Mouse (Mus musculus) C2C12 (cell line): ENCODE results near the gene Ggnbp2. TPM values are rescaled to one million over a fixed set of nuclear protein-coding genes. Genes with fewer than 3 reads are reported as not detected.

Experiments
- H3K27me3 ChIP-seq: one replicate; pipeline ENCODE4 v1.6.1; 2011; ENCODE audit not compliant: control insufficient read depth, insufficient read depth, insufficient read length
- H3K36me3 ChIP-seq: one replicate; pipeline ENCODE4 v1.6.1; 2011; ENCODE audit not compliant: control insufficient read depth, insufficient read depth
- H3K4me3 ChIP-seq: one replicate; pipeline ENCODE4 v1.5.1; 2011; ENCODE audit warnings: mild to moderate bottlenecking, control low read depth; ENCODE audit not compliant: poor library complexity, insufficient read depth, severe bottlenecking
- H3K79me2 ChIP-seq: one replicate; pipeline ENCODE4 v1.6.1; 2011; ENCODE audit not compliant: control insufficient read depth, insufficient read depth
- H3K79me3 ChIP-seq: one replicate; pipeline ENCODE4 v1.6.1; 2011; ENCODE audit warnings: low read depth, control low read depth
- H3ac ChIP-seq: one replicate; pipeline ENCODE3; 2011; ENCODE audit warnings: low read depth; ENCODE audit not compliant: control insufficient read depth, insufficient read length
- CEBPB ChIP-seq: IDR thresholded peaks from one replicate; pipeline ENCODE4 v1.6.1; 2011; ENCODE audit warnings: low read depth, mild to moderate bottlenecking, control low read depth, moderate library complexity
- CTCF ChIP-seq: IDR thresholded peaks from one replicate; pipeline ENCODE4 v1.5.1; 2011; ENCODE audit not compliant: control insufficient read depth, insufficient read depth, insufficient read length
- FOSL1 ChIP-seq: IDR thresholded peaks from one replicate; pipeline ENCODE4 v1.8.0; 2011; ENCODE audit warnings: mild to moderate bottlenecking, low read length; ENCODE audit not compliant: poor library complexity, insufficient read depth, severe bottlenecking
- MAX ChIP-seq: IDR thresholded peaks from one replicate; pipeline ENCODE4 v1.6.1; 2011; ENCODE audit warnings: mild to moderate bottlenecking, control low read depth
- MYOD1 ChIP-seq: IDR thresholded peaks from one replicate; pipeline ENCODE4 v1.6.1; 2011; ENCODE audit warnings: low read depth; ENCODE audit not compliant: control insufficient read depth, insufficient read length
- MYOG ChIP-seq: IDR thresholded peaks from one replicate; pipeline ENCODE4 v1.6.1; 2011; ENCODE audit not compliant: control insufficient read depth, insufficient read length; ENCODE audit errors: extremely low read depth
- USF1 ChIP-seq: IDR thresholded peaks from one replicate; pipeline ENCODE4 v1.6.1; 2011; ENCODE audit warnings: low read depth, mild to moderate bottlenecking, control low read depth, moderate library complexity
- polyA plus RNA-seq: library from polyadenylated mRNA; unstranded; fragments of >200 nt; fragmentation: generic; extraction: Trizol; gene quantifications from one replicate; pipeline ENCODE4 v1.2.1, GENCODE M21; 2012; ENCODE audit warnings: missing spikeins

Gene Ggnbp2
- polyA plus RNA-seq, 1 experiment: 21.1 TPM

GRCm38 (mm10) chr11:84886236-84886635, 15.6 kb upstream of the Ggnbp2 start:
- Histone ChIP-seq H3ac (no peak overlapping the region), H3K27me3 (no peaks in the 10 kb centered on the region), H3K79me3 (peaks cover 11% of the 10 kb centered on the region), H3K4me3 (no peak overlapping the region), H3K79me2 (peaks cover 18% of the 10 kb centered on the region), H3K36me3 (peaks cover 90% of the 10 kb centered on the region)
- no peak for TF ChIP-seq MYOD1
- TF ChIP-seq CTCF: no peak
- TF ChIP-seq USF1: no peak
- TF ChIP-seq CEBPB: no peak
- no peak for TF ChIP-seq MAX
- TF ChIP-seq FOSL1: no peak
- no peak for TF ChIP-seq MYOG

GRCm38 (mm10) chr11:84885238-84885637, 14.6 kb upstream of the Ggnbp2 start:
- Histone ChIP-seq H3K79me3 (peaks cover 17% of the 10 kb centered on the region), H3K27me3 (no peaks in the 10 kb centered on the region), H3ac (no peak overlapping the region), H3K36me3 (peaks cover 84% of the 10 kb centered on the region), H3K79me2 (peaks cover 28% of the 10 kb centered on the region), H3K4me3 (no peak overlapping the region)
- TF ChIP-seq CTCF (no peak), FOSL1 (no peak), USF1 (no peak), MYOG (no peak), MYOD1 (no peak), MAX (no peak), CEBPB (no peak)

DNA sequence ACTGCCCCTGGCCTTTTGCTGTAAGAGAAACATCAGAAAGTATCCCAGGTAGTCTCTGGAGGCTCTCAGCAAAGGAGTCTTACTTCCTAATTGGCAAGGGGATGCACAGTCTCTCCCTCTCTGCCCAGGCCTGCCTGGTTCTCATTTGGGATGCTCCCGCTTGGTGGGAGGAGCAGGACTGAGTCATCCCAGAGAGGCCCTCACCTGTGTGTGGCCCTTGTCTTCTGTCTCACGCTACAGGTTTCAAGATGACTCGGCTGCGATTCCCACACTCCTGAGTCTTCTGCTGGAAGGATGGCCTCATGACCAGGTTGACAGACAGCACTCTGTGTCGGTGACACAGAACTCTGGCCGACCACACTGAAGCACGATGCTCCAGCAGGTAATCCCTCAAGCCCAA, 11.7 kb upstream of the Ggnbp2 start:
- H3K27me3 ChIP-seq: no peaks in the 10 kb centered on the region
- no peak overlapping the region for H3ac ChIP-seq
- H3K36me3 ChIP-seq: peaks cover 65% of the 10 kb centered on the region
- peaks cover 53% of the 10 kb centered on the region for H3K79me2 ChIP-seq
- TF ChIP-seq MYOD1 (no peak), FOSL1 (no peak), CTCF (no peak), CEBPB (no peak), MYOG (no peak), MAX (no peak), USF1 (no peak)
- H3K79me3 ChIP-seq: peaks cover 21% of the 10 kb centered on the region
- no peak overlapping the region for H3K4me3 ChIP-seq

GRCm38 (mm10) chr11:84880971-84881370, 10.4 kb upstream of the Ggnbp2 start:
- Histone ChIP-seq H3ac (peak overlapping the region; percentile 90), H3K36me3 (peaks cover 62% of the 10 kb centered on the region)
- TF ChIP-seq USF1: no peak
- no peak for TF ChIP-seq MYOG
- no peak for TF ChIP-seq FOSL1
- no peak for TF ChIP-seq CTCF
- no peak for TF ChIP-seq MAX
- no peak for TF ChIP-seq CEBPB
- TF ChIP-seq MYOD1: no peak

GRCm38 (mm10) chr11:84880465-84880961, 9.9 kb upstream of the Ggnbp2 start:
- Histone ChIP-seq H3K79me2 (peaks cover 55% of the 10 kb centered on the region), H3K4me3 (peak overlapping the region; percentile 56), H3ac (peak overlapping the region; percentile 90), H3K27me3 (no peaks in the 10 kb centered on the region), H3K79me3 (peaks cover 23% of the 10 kb centered on the region), H3K36me3 (peaks cover 57% of the 10 kb centered on the region)
- TF ChIP-seq CEBPB: no peak
- no peak for TF ChIP-seq MAX
- TF ChIP-seq USF1: no peak
- TF ChIP-seq FOSL1: no peak
- TF ChIP-seq MYOG: no peak
- no peak for TF ChIP-seq CTCF

More at GRCm38 (mm10) chr11:84880971-84881370, 10.4 kb upstream of the Ggnbp2 start:
- Histone ChIP-seq H3K79me2 (peaks cover 55% of the 10 kb centered on the region), H3K4me3 (peak overlapping the region; percentile 56), H3K79me3 (peaks cover 23% of the 10 kb centered on the region), H3K27me3 (no peaks in the 10 kb centered on the region)

- peaks cover 51% of the 10 kb centered on the region for H3K36me3 ChIP-seq
- peak within 1 kb of the TSS; percentile 56 for H3K4me3 ChIP-seq
Observed at GRCm38 (mm10) chr11:84879772-84880464, 9.3 kb upstream of the Ggnbp2 start, which contains the start of the genes Myo19 and Pigw. TSS of gene Myo19 (plus strand) at chr11:84880148. TSS of gene Pigw (minus strand) at chr11:84880285.

More at GRCm38 (mm10) chr11:84879772-84880464, 9.3 kb upstream of the Ggnbp2 start, which contains the start of the genes Myo19 and Pigw:
- peaks cover 55% of the 10 kb centered on the region for H3K79me2 ChIP-seq
- TF ChIP-seq CEBPB: no peak
- TF ChIP-seq CTCF: peak; percentile 17
- no peak for TF ChIP-seq MYOG
- peak; percentile 42 for TF ChIP-seq USF1
- TF ChIP-seq MAX: peak; percentile 99
- H3K27me3 ChIP-seq: no peaks in the 10 kb centered on the region
- H3K79me3 ChIP-seq: peaks cover 23% of the 10 kb centered on the region
- peak within 1 kb of the TSS; percentile 90 for H3ac ChIP-seq
